Mouse (Mus musculus): ENCODE measurements around the gene Hist2h2bb. TPM values are rescaled to one million over a fixed set of nuclear protein-coding genes. Genes with fewer than 3 reads are reported as not detected.
"Not testable (repeated sequence)": the region's sequence is repeated elsewhere in the genome, so short reads cannot be mapped to it uniquely, and the experiment has no call there.

Gene Hist2h2bb
- polyA plus RNA-seq, 1 experiment from 2014 or later, result 34.9 TPM

DNA sequence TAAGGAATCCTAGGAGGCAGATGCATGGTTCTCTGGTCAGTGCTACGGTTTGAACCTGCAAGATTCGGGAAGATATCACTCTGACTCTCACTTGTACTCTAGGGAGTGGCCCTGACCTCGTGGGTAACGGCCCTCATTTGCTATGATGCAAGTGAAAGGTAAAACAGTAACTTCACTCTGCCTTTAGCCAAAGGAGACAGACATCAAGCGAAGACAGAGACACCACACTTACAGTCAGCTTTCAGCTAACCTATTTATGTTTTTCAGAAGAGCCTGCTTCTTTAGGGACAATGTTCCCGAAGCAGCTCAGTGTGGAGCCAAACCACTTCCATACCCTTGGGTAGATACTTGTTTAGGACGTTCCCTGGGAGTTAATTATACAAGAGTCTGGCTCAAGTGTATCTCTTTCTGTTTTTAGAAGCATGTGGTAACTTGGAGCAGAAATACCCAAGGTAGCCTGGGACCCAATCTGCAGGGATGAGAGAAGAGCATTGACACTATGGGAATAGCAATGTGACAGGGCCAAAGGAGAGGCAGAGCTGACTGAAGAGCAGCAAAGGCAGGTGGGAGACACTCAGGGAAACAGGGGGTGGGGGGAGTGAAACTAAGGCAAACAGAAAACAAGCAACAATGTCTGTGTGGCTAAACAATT lies 25.5 kb upstream of the Hist2h2bb start:
- WGBS, result 80% methylated on average over 7 of the region's 7 CpGs
- peaks cover 37% of the 10 kb centered on the region for H3K4me1 ChIP-seq (replicated peaks)
- H3K9ac ChIP-seq (replicated peaks), result peak overlapping the region; percentile 74; the same call in 1 of the 2 replicates

DNA sequence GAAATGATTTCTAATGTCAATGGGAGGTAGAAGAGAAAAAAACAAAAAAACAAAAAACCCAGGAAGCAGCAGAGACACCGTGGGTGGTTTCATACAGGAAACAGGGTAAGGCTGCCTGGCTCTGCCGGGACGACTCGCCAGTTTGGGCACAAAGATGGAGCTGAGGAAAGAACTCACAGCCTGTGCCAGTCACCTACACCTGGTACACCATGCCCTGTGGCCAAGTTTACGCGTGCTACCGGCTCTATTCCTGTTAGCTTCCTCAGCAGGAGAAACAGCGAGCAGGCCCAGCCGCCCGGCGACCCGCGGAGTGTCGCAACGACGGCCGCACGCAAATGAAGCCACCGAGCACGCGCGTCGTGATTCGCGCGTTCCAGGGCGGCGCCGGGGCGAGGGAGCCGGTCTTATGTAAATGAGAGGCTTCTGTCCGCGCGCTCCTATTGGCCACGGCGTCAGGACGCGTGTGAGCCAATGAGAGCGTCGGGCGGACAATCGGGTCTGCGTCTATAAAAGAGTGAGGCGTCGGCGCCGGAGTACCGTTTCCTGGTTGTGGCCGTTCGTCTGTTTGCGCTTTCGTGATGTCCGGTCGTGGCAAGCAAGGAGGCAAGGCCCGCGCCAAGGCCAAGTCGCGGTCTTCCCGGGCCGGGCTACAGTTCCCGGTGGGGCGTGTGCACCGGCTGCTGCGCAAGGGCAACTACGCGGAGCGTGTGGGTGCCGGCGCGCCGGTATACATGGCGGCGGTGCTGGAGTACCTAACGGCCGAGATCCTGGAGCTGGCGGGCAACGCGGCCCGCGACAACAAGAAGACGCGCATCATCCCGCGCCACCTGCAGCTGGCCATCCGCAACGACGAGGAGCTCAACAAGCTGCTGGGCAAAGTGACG lies 24.3 kb upstream of the Hist2h2bb start, which contains the start of gene Hist2h2aa1:
Hist2h2aa1 (plus strand) TSS at position 495 of the 884 bp plus-strand sequence.
- H3K4me2 ChIP-seq, result peak within 1 kb of the TSS; percentile 58
- peak; percentile 87 for ATAC-seq (ENCODE audit: insufficient number of reproducible peaks, insufficient read depth, low FRiP score, low TSS enrichment, low read depth)
- not testable (repeated sequence) for H3K36me3 ChIP-seq, H3K27me3 ChIP-seq, H3K9me3 ChIP-seq
- H3K4me1 ChIP-seq (replicated peaks), result peaks cover 48% of the 10 kb centered on the region
- H3K4me3 ChIP-seq (replicated peaks), result peak within 1 kb of the TSS; percentile 47
- under 1% methylated on average over 40 of the region's 88 CpGs for WGBS
- peak within 1 kb of the TSS; percentile 99 for H3K27ac ChIP-seq
- peak within 1 kb of the TSS; percentile 74 for H3K9ac ChIP-seq (replicated peaks)

More for the DNA sequence above, 25.5 kb upstream of the Hist2h2bb start:
- Histone ChIP-seq H3K9me3 (no peaks in the 10 kb centered on the region), H3K27ac (peak overlapping the region; percentile 99), H3K4me2 (peak overlapping the region; percentile 58), H3K27me3 (no peaks in the 10 kb centered on the region), H3K4me3 (replicated peaks) (peak overlapping the region; percentile 47; the same call in 1 of the 2 replicates), H3K36me3 (no peaks in the 10 kb centered on the region)
- ATAC-seq (ENCODE audit: insufficient number of reproducible peaks, insufficient read depth, low FRiP score, low TSS enrichment, low read depth), result no peak

DNA sequence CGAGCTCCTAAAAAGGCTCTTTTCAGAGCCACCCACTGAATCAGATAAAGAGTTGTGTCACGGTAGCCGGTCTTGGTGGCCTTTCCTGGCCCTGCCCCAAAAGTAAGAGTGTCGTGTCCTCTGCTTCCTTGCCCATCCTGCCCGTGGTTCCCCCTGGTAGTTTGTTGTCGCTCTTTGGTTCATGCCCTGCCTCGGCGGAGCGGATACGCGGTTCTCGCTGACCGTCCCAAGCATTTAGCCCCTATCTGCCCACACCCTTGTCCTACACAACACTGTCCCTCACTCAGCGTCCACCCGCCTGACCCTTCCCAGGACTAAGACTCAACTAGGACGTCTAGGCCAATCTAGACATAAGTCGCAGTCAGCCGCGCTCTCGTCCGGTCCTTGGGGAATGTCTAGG lies 23.5 kb upstream of the Hist2h2bb start:
- H3K27me3 ChIP-seq; H3K36me3 ChIP-seq; ATAC-seq (ENCODE audit: insufficient number of reproducible peaks, insufficient read depth, low FRiP score, low TSS enrichment, low read depth); H3K9me3 ChIP-seq: not testable (repeated sequence)
- Histone ChIP-seq H3K4me1 (replicated peaks) (peaks cover 53% of the 10 kb centered on the region), H3K27ac (peak overlapping the region; percentile 82), H3K9ac (replicated peaks) (peak overlapping the region; percentile 53; the same call in 1 of the 2 replicates), H3K4me2 (0 out of 2 replicates have a peak overlapping the region, but pooled peaks have one; percentile 40), H3K4me3 (replicated peaks) (peak overlapping the region; percentile 34)
- under 1% methylated on average over 10 of the region's 21 CpGs for WGBS

GRCm38 (mm10) chr3:96246427-96246856 lies 23.1 kb upstream of the Hist2h2bb start, which contains the start of gene Hist2h3c1:
Gene Hist2h3c1 (plus strand): TSS chr3:96246685.
- Histone ChIP-seq H3K27ac (peak within 1 kb of the TSS; percentile 82), H3K4me1 (replicated peaks) (peaks cover 55% of the 10 kb centered on the region), H3K4me3 (replicated peaks) (peak within 1 kb of the TSS; percentile 46), H3K4me2 (peak within 1 kb of the TSS; percentile 59), H3K9ac (replicated peaks) (peak within 1 kb of the TSS; percentile 71)
- not testable (repeated sequence) for H3K36me3 ChIP-seq, H3K9me3 ChIP-seq, H3K27me3 ChIP-seq
- ATAC-seq (ENCODE audit: insufficient number of reproducible peaks, insufficient read depth, low FRiP score, low TSS enrichment, low read depth), result peak; percentile 94
- WGBS, result no CpG with 5 or more reads among the region's 47 CpGs

- peak overlapping the region; percentile 59 for H3K4me2 ChIP-seq
- peaks cover 51% of the 10 kb centered on the region for H3K4me1 ChIP-seq (replicated peaks)
- H3K9ac ChIP-seq (replicated peaks), result peak overlapping the region; percentile 71
- peak overlapping the region; percentile 74; the same call in 1 of the 2 replicates for H3K27ac ChIP-seq
- ATAC-seq (ENCODE audit: insufficient number of reproducible peaks, insufficient read depth, low FRiP score, low TSS enrichment, low read depth), result no peak
- no peaks in the 10 kb centered on the region for H3K27me3 ChIP-seq
- no peaks in the 10 kb centered on the region for H3K9me3 ChIP-seq
- no peaks in the 10 kb centered on the region for H3K36me3 ChIP-seq
- H3K4me3 ChIP-seq (replicated peaks), result peak overlapping the region; percentile 46
- 3% methylated on average over 11 of the region's 11 CpGs for WGBS
Measured at GRCm38 (mm10) chr3:96247356-96248140, 22.0 kb upstream of the Hist2h2bb start.

- no peak overlapping the region; the same call in 1 of the 2 replicates for H3K9ac ChIP-seq (replicated peaks)
Measured at GRCm38 (mm10) chr3:96248141-96249033, 21.2 kb upstream of the Hist2h2bb start.

DNA sequence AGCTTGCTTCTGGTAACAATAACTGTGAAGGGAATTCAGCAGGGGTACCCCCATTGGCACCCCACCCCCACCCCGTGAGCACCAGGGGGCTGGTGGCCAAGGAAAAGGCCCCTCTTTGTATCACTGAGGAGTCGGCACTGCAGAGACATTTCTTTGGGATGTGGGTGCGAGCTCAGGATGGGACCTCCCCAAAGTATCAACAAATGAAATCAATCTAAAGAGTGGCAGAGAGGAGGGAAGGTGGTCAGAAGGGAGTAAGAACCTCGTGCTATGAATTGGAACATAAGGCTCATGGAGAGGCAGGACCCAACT lies 20.6 kb upstream of the Hist2h2bb start:
- peaks cover 11% of the 10 kb centered on the region; the same call in 1 of the 2 replicates for H3K27me3 ChIP-seq
- WGBS, result 50% methylated on average over 4 of the region's 4 CpGs
- peaks cover 38% of the 10 kb centered on the region for H3K4me1 ChIP-seq (replicated peaks)
- H3K9ac ChIP-seq (replicated peaks), result no peak overlapping the region
- H3K4me3 ChIP-seq (replicated peaks), result peak overlapping the region; percentile 46; the same call in 1 of the 2 replicates
- H3K36me3 ChIP-seq, result no peaks in the 10 kb centered on the region
- H3K4me2 ChIP-seq, result peak overlapping the region; percentile 59
- ATAC-seq (ENCODE audit: insufficient number of reproducible peaks, insufficient read depth, low FRiP score, low TSS enrichment, low read depth), result no peak
- no peaks in the 10 kb centered on the region for H3K9me3 ChIP-seq
- peak overlapping the region; percentile 18; the same call in 1 of the 2 replicates for H3K27ac ChIP-seq

More at GRCm38 (mm10) chr3:96248141-96249033, 21.2 kb upstream of the Hist2h2bb start:
- Histone ChIP-seq H3K4me2 (peak overlapping the region; percentile 59), H3K27ac (peak overlapping the region; percentile 18; the same call in 1 of the 2 replicates), H3K27me3 (peaks cover 6% of the 10 kb centered on the region; the same call in 1 of the 2 replicates), H3K4me1 (replicated peaks) (peaks cover 44% of the 10 kb centered on the region), H3K9me3 (no peaks in the 10 kb centered on the region), H3K36me3 (no peaks in the 10 kb centered on the region), H3K4me3 (replicated peaks) (peak overlapping the region; percentile 46)
- WGBS, result 39% methylated on average over 6 of the region's 6 CpGs
- no peak for ATAC-seq (ENCODE audit: insufficient number of reproducible peaks, insufficient read depth, low FRiP score, low TSS enrichment, low read depth)

DNA sequence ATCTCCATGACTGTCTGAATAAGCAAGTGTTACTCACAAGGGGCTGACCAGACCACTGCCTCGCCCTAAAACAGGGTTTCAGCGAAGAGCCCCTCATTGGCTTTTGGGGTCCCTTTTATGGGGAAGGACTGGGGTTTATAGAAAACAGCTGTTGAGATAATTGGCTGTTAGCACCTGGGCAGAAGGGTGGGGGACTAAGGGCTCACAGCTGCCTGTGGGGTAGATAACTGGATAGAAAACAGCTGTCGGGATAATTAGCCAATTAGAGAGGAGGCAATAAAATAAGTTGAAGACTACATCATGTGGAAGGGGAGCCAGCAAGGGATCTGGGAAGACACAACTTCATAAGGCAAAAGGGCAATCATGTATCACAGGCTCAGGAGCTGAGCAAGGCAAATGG lies 18.7 kb upstream of the Hist2h2bb start:
- H3K9ac ChIP-seq (replicated peaks), result no peak overlapping the region
- no peaks in the 10 kb centered on the region for H3K9me3 ChIP-seq
- WGBS, result 7% methylated on average over 3 of the region's 3 CpGs
- H3K36me3 ChIP-seq, result no peaks in the 10 kb centered on the region
- 0 out of 2 replicates have a peak overlapping the region, but pooled peaks have one; percentile 17 for H3K27ac ChIP-seq
- H3K4me1 ChIP-seq (replicated peaks), result peaks cover 32% of the 10 kb centered on the region
- H3K27me3 ChIP-seq, result peaks cover 12% of the 10 kb centered on the region; the same call in 1 of the 2 replicates
- H3K4me2 ChIP-seq, result peak overlapping the region; percentile 30
- H3K4me3 ChIP-seq (replicated peaks), result no peak overlapping the region
- ATAC-seq (ENCODE audit: insufficient number of reproducible peaks, insufficient read depth, low FRiP score, low TSS enrichment, low read depth), result no peak

- no peak overlapping the region for H3K4me3 ChIP-seq (replicated peaks)
- ATAC-seq (ENCODE audit: insufficient number of reproducible peaks, insufficient read depth, low FRiP score, low TSS enrichment, low read depth), result no peak
- peaks cover 12% of the 10 kb centered on the region; the same call in 1 of the 2 replicates for H3K27me3 ChIP-seq
- H3K9ac ChIP-seq (replicated peaks), result no peak overlapping the region
- H3K9me3 ChIP-seq, result no peaks in the 10 kb centered on the region
- H3K36me3 ChIP-seq, result no peaks in the 10 kb centered on the region
- no peak overlapping the region for H3K4me2 ChIP-seq
- WGBS, result 81% methylated on average over 3 of the region's 3 CpGs
- no peak overlapping the region for H3K27ac ChIP-seq
- H3K4me1 ChIP-seq (replicated peaks), result peaks cover 32% of the 10 kb centered on the region
Measured at GRCm38 (mm10) chr3:96251787-96252186, 17.8 kb upstream of the Hist2h2bb start.
